Mouse (Mus musculus) hematopoietic multipotent progenitor cell, adult 10-12 weeks (in vitro differentiated cells): ENCODE data around the gene Akap1. TPM values are rescaled to one million over a fixed set of nuclear protein-coding genes. Genes with fewer than 3 reads are reported as not detected.

ENCODE experiments used
- polyA plus RNA-seq: library from polyadenylated mRNA; stranded (reverse); fragments of >175 nt; gene quantifications from 2 replicates; pipeline ENCODE4 v1.2.3, GENCODE M21; 2012; ENCODE audit warnings: low replicate concordance

Gene Akap1
- 1.5 and 3.0 TPM in 2 replicates for polyA plus RNA-seq

DNA sequence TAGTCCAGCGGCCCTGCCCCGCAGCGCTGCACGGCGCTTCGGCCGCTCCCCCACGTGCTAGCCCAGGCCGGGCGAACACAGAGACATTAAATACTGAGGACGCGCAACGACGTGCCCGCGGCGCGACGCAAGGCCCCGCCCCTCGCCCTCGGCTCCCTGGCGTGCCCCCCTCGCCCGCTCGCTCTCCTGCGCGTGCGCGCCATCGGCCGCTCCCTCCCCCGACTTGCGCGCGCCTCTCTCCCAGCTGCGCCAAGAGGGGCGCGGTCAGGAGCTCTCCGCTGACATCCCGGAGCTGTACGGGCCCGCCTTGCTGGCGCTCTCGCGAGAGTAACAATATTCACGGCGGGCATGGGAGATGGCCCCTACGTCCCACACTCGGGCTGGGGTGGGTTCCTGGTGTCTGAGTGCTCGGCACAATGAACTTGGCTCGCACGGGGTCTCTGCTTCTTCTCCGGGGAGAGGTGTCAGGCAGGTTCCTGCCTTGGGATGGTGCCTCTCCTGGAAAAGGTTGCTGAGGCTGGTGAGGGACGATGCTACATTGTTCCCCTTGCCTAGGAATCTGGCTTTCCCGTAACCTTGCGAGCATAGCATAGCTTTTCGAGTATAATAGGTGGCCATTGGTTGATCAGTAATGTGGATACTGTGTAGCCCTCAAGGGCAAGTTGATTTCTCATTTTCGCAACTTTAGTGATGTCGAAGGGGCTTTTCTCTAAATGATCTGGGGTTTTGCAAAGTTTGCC lies at the start of gene Akap1:
Akap1 (minus strand) TSS at position 129 of the 740 bp plus-strand sequence.

Other genes starting within 250 kb of the Akap1 start
- 17.7 and 25.0 TPM in 2 replicates for gene Msi2, start 146.1 kb downstream of the Akap1 start, polyA plus RNA-seq
- 6.8 and 19.3 TPM in 2 replicates for gene Scpep1, start 90.9 kb upstream of the Akap1 start, polyA plus RNA-seq
- gene Elobl, start 102.3 kb upstream of the Akap1 start, polyA plus RNA-seq = not detected in 2 replicates
- 5.0 and 7.9 TPM in 2 replicates for gene Coil, start 105.7 kb upstream of the Akap1 start, polyA plus RNA-seq
- gene Trim25, start 134.8 kb upstream of the Akap1 start, polyA plus RNA-seq = 49.5 and 96.2 TPM in 2 replicates
- gene Dgke, start 202.3 kb upstream of the Akap1 start, polyA plus RNA-seq = 2.0 and 2.5 TPM in 2 replicates
- gene Gm525, start 209.3 kb upstream of the Akap1 start, polyA plus RNA-seq = not detected in 2 replicates